Mouse (Mus musculus) liver, postnatal 0 days (tissue): ENCODE results near the gene Pkp3. TPM values are rescaled to one million over a fixed set of nuclear protein-coding genes. Genes with fewer than 3 reads are reported as not detected.

Experiments used
- ATAC-seq: fragments of 200-750 bp; cut with Nextera tagmentation; 2 replicates; pipeline ENCODE4 v1.8.0; 2017; ENCODE audit warnings: mild to moderate bottlenecking, moderate library complexity
- DNase-seq: peaks from one replicate; pipeline ENCODE4 v3.0.0-alpha.2; 2016
- H3K27ac ChIP-seq: fragments of 300-500 bp; sonication (generic); 2 replicates; pipeline ENCODE4 v1.5.1; 2014; ENCODE audit warnings: antibody characterized with exemption, moderate library complexity, mild to moderate bottlenecking, low read depth
- H3K27me3 ChIP-seq: fragments of 300-500 bp; sonication (generic); 2 replicates; pipeline ENCODE4 v1.6.1; 2014; ENCODE audit warnings: low read length, control low read depth, mixed read lengths; ENCODE audit not compliant: insufficient read depth
- H3K36me3 ChIP-seq: fragments of 300-500 bp; sonication (generic); replicated peaks from 2 replicates; pipeline ENCODE4 v1.6.1; 2014; ENCODE audit warnings: mild to moderate bottlenecking, control low read depth, low read length, moderate library complexity, mixed read lengths; ENCODE audit not compliant: insufficient read depth
- H3K4me1 ChIP-seq: fragments of 300-500 bp; sonication (generic); 2 replicates; pipeline ENCODE4 v1.6.1; 2014; ENCODE audit warnings: antibody characterized with exemption, mild to moderate bottlenecking, control low read depth; ENCODE audit not compliant: insufficient read depth
- H3K4me2 ChIP-seq: fragments of 300-500 bp; sonication (generic); 2 replicates; pipeline ENCODE4 v1.6.1; 2014; ENCODE audit warnings: low read depth, mild to moderate bottlenecking, low read length, moderate library complexity, mixed read lengths
- H3K4me3 ChIP-seq: fragments of 300-500 bp; sonication (generic); 2 replicates; pipeline ENCODE4 v1.5.1; 2014; ENCODE audit warnings: low read depth, low read length
- H3K9ac ChIP-seq: fragments of 300-500 bp; sonication (generic); replicated peaks from 2 replicates; pipeline ENCODE4 v1.6.1; 2014; ENCODE audit warnings: mild to moderate bottlenecking, moderate library complexity
- H3K9me3 ChIP-seq: fragments of 300-500 bp; sonication (generic); 2 replicates; pipeline ENCODE4 v1.6.1; 2016; ENCODE audit warnings: mild to moderate bottlenecking, control low read depth, low read length, mixed read lengths
- CTCF ChIP-seq: sonication (generic); IDR thresholded peaks from 2 replicates; pipeline ENCODE4 v1.5.1; 2016; ENCODE audit warnings: antibody characterized with exemption, low read depth
- EP300 ChIP-seq: IDR thresholded peaks from 2 replicates; pipeline ENCODE4 v1.6.1; 2016; ENCODE audit warnings: antibody characterized with exemption, low read depth, mild to moderate bottlenecking
- WGBS: fragments of 180-500 bp; shearing (Covaris S2); extraction: QIAGEN DNeasy Blood & Tissue Kit; methylation state at CpG from one replicate; pipeline ENCODE4 v1.1.7; 2014; ENCODE audit not compliant: insufficient replicate concordance; 5-methylcytosine and 5-hydroxymethylcytosine counted together
- polyA plus RNA-seq: library from polyadenylated mRNA; unstranded; fragments of >200 nt; fragmentation: Nextera tagmentation; extraction: Ambion mirVana; gene quantifications from 2 replicates; pipeline ENCODE4 v1.2.1, GENCODE M21; 2015

Gene Pkp3
- polyA plus RNA-seq, 1 experiment from 2014 or later = 1.5 TPM

GRCm38 (mm10) chr7:141055785-141056184 lies 22.2 kb upstream of the Pkp3 start:
- Histone ChIP-seq H3K27me3 (peaks cover 22% of the 10 kb centered on the region), H3K9me3 (no peaks in the 10 kb centered on the region), H3K36me3 (no peaks in the 10 kb centered on the region), H3K27ac (no peak overlapping the region), H3K4me2 (no peak overlapping the region), H3K4me1 (peaks cover 4% of the 10 kb centered on the region), H3K4me3 (no peak overlapping the region), H3K9ac (no peak overlapping the region)
- whole genome bisulfite sequencing = 74% methylated on average over 4 of the region's 4 CpGs
- DNase-seq (no peak), ATAC-seq (no peak)
- peak; percentile 39 for TF ChIP-seq CTCF
- TF ChIP-seq EP300 = no peak

GRCm38 (mm10) chr7:141056976-141057375 lies 21.0 kb upstream of the Pkp3 start:
- Histone ChIP-seq H3K27me3 (peaks cover 34% of the 10 kb centered on the region), H3K4me3 (no peak overlapping the region), H3K4me2 (no peak overlapping the region), H3K9me3 (no peaks in the 10 kb centered on the region), H3K9ac (no peak overlapping the region), H3K27ac (no peak overlapping the region), H3K4me1 (peaks cover 11% of the 10 kb centered on the region), H3K36me3 (no peaks in the 10 kb centered on the region)
- 70% methylated on average over 6 of the region's 6 CpGs for WGBS
- ATAC-seq = no peak
- no peak for DNase-seq
- TF ChIP-seq CTCF (no peak), EP300 (no peak)

GRCm38 (mm10) chr7:141057541-141057940 lies 20.5 kb upstream of the Pkp3 start:
- TF ChIP-seq CTCF (no peak), EP300 (no peak)
- Histone ChIP-seq H3K9ac (no peak overlapping the region), H3K27ac (no peak overlapping the region), H3K4me2 (no peak overlapping the region), H3K36me3 (no peaks in the 10 kb centered on the region), H3K4me3 (no peak overlapping the region), H3K4me1 (peaks cover 11% of the 10 kb centered on the region), H3K27me3 (peaks cover 39% of the 10 kb centered on the region), H3K9me3 (no peaks in the 10 kb centered on the region)
- no peak for ATAC-seq
- no peak for DNase-seq
- WGBS = 87% methylated on average over 1 of the region's 1 CpGs

DNA sequence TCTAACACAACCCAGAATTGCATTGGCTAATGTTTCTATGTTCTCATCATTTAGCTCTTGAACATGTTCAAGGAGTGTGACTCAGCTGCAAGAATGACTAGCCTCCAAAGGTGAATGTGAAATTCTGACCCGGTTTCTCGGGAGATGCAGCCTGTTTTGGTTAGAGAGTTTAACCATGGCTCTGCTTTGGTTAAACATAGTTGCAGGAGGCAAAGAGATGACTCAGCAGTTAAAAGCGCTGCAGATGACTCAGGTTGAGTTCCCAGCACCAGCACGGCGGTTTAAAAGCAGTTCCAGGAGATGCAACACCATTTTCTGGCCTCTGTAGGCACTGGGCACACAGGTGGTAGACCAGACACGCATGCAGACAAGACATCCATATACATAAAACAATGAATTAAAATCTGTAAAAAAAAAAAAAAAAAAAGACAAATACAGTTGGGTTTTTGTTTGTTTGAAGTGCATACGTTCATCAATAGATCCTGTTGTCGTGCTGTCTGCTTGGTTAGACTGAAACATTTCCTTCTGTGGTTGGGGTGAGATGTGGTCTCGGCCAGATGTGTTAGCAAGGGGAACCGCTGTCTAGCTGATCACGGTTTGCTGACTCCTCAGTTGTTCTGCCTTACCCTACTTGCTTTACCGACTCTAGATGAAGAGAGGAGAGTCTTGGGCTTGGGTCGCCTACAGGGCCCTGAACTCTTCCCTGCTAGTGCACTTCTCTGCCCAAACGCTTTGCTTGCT lies 19.2 kb upstream of the Pkp3 start:
- no peaks in the 10 kb centered on the region for H3K9me3 ChIP-seq
- no peak overlapping the region for H3K4me2 ChIP-seq
- H3K4me1 ChIP-seq = peaks cover 14% of the 10 kb centered on the region
- TF ChIP-seq EP300 (no peak), CTCF (no peak)
- no peak overlapping the region for H3K4me3 ChIP-seq
- ATAC-seq (no peak), DNase-seq (no peak)
- no peak overlapping the region for H3K27ac ChIP-seq
- no peaks in the 10 kb centered on the region for H3K36me3 ChIP-seq
- 59% methylated on average over 14 of the region's 14 CpGs for WGBS
- no peak overlapping the region for H3K9ac ChIP-seq
- peaks cover 45% of the 10 kb centered on the region for H3K27me3 ChIP-seq

GRCm38 (mm10) chr7:141059929-141060328 lies 18.1 kb upstream of the Pkp3 start:
- no peak for TF ChIP-seq CTCF
- no peak for TF ChIP-seq EP300
- DNase-seq (no peak), ATAC-seq (no peak)
- Histone ChIP-seq H3K27me3 (peaks cover 45% of the 10 kb centered on the region), H3K9ac (no peak overlapping the region), H3K4me2 (no peak overlapping the region), H3K9me3 (no peaks in the 10 kb centered on the region), H3K4me3 (peak overlapping the region; percentile 40; the same call in 1 of the 2 replicates), H3K36me3 (no peaks in the 10 kb centered on the region), H3K4me1 (peaks cover 24% of the 10 kb centered on the region), H3K27ac (no peak overlapping the region)
- 57% methylated on average over 2 of the region's 2 CpGs for WGBS

DNA sequence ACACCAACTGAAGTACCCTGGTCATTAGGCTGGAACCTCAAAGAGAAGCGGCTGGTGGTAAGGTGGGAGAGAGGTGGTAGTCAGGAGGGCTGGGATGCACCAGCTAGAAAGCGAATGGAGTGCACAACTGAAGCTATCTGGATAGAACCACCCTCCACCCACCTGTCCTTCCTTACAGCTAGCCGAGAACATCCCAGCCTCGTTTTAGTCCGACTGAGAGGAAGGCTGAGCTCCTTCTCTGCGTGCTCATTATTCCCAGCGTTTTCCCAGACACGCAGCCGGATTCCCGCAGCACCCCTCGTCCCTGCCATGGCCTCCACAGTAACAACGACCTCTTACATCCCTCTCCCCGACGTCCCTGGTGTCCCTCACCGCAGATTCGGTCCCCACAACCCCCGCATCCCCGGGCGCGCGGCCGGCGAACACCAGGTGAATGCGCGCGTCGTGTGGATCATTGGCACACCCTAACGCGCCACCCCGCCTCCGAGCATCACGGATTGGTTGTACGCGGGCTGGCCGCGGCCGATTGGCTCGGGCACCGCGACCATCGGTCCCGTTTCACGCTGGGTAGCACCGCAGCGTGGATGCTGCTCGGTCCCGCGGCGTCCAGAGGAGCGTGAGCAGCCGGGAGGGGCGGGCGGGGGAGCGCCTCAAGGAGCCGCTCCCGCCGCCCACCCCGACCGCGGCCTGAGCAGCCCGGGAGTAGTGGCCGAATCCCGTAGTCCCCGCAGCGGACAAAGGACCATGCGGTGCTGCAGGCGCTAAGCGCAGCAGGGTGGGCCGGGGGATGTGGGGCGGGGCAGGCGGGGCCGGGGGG lies 17.4 kb upstream of the Pkp3 start, which contains the start of gene B4galnt4:
Gene B4galnt4 (plus strand): TSS at position 679 of the 817 bp plus-strand sequence.
- Histone ChIP-seq H3K9ac (no peak within 1 kb of the TSS), H3K9me3 (no peaks in the 10 kb centered on the region), H3K27ac (no peak within 1 kb of the TSS), H3K4me2 (peak within 1 kb of the TSS; percentile 74), H3K4me1 (peaks cover 24% of the 10 kb centered on the region), H3K36me3 (no peaks in the 10 kb centered on the region), H3K4me3 (peak within 1 kb of the TSS; percentile 40), H3K27me3 (peaks cover 45% of the 10 kb centered on the region)
- 3% methylated on average over 54 of the region's 72 CpGs for WGBS
- ATAC-seq = peak; percentile 59
- peak; percentile 59 for DNase-seq
- TF ChIP-seq EP300 (no peak), CTCF (no peak)
